Mouse (Mus musculus) kidney, postnatal 0 days (tissue): ENCODE results near the gene Gpr83. TPM values are rescaled to one million over a fixed set of nuclear protein-coding genes. Genes with fewer than 3 reads are reported as not detected.
A peak's percentile ranks its signal among the peaks of the same experiment; 100 is the strongest.

ENCODE experiments used
- ATAC-seq: fragments of 200-750 bp; cut with Nextera tagmentation; replicated peaks from 2 replicates; pipeline ENCODE4 v1.8.0; 2017; ENCODE audit warnings: low read depth, moderate number of reproducible peaks, moderate TSS enrichment, moderate library complexity; ENCODE audit not compliant: low FRiP score
- DNase-seq: peaks from one replicate; pipeline ENCODE4 v3.0.0-alpha.2; 2016; ENCODE audit warnings: low spot score
- H3K27ac ChIP-seq: fragments of 300-500 bp; sonication (generic); 2 replicates; pipeline ENCODE4 v1.5.1; 2014; ENCODE audit warnings: mild to moderate bottlenecking
- H3K27me3 ChIP-seq: fragments of 300-500 bp; sonication (generic); 2 replicates; pipeline ENCODE4 v1.6.1; 2014; ENCODE audit warnings: low read length, mixed read lengths; ENCODE audit not compliant: insufficient read depth
- H3K36me3 ChIP-seq: fragments of 300-500 bp; sonication (generic); 2 replicates; pipeline ENCODE4 v1.6.1; 2014; ENCODE audit warnings: low read length, mixed read lengths; ENCODE audit not compliant: insufficient read depth
- H3K4me1 ChIP-seq: fragments of 300-500 bp; sonication (generic); replicated peaks from 2 replicates; pipeline ENCODE4 v1.6.1; 2014; ENCODE audit warnings: antibody characterized with exemption, low read length, mixed read lengths; ENCODE audit not compliant: insufficient read depth
- H3K4me2 ChIP-seq: fragments of 300-500 bp; sonication (generic); 2 replicates; pipeline ENCODE4 v1.6.1; 2014; ENCODE audit warnings: mild to moderate bottlenecking, low read length, moderate library complexity, mixed read lengths
- H3K4me3 ChIP-seq: fragments of 300-500 bp; sonication (generic); replicated peaks from 2 replicates; pipeline ENCODE4 v1.5.1; 2014; ENCODE audit warnings: low read depth, low read length
- H3K9ac ChIP-seq: fragments of 300-500 bp; sonication (generic); 2 replicates; pipeline ENCODE4 v1.6.1; 2014; ENCODE audit warnings: low read depth, low read length
- H3K9me3 ChIP-seq: fragments of 300-500 bp; sonication (generic); replicated peaks from 2 replicates; pipeline ENCODE4 v1.6.1; 2016; ENCODE audit warnings: low read length, inconsistent platforms, mixed read lengths
- CTCF ChIP-seq: IDR thresholded peaks from 2 replicates; pipeline ENCODE4 v1.5.1; 2016; ENCODE audit warnings: antibody characterized with exemption, low read depth, mild to moderate bottlenecking, moderate library complexity
- WGBS: fragments of 180-500 bp; shearing (Covaris S2); extraction: QIAGEN DNeasy Blood & Tissue Kit; methylation state at CpG from one replicate; pipeline ENCODE4 v1.1.7; 2014; 5-methylcytosine and 5-hydroxymethylcytosine counted together
- polyA plus RNA-seq: library from polyadenylated mRNA; unstranded; fragments of >200 nt; fragmentation: Nextera tagmentation; extraction: Ambion mirVana; gene quantifications from 2 replicates; pipeline ENCODE4 v1.2.1, GENCODE M21; 2015

Gene Gpr83
- polyA plus RNA-seq, 1 experiment from 2014 or later: 0.59 TPM

GRCm38 (mm10) chr9:14888671-14889070 is 28.7 kb downstream of the Gpr83 start:
- DNase-seq: no peak
- Histone ChIP-seq H3K4me3 (no peak overlapping the region), H3K4me1 (no peaks in the 10 kb centered on the region), H3K27ac (no peak overlapping the region), H3K9me3 (no peaks in the 10 kb centered on the region), H3K9ac (no peak overlapping the region), H3K4me2 (no peak overlapping the region), H3K27me3 (no peaks in the 10 kb centered on the region), H3K36me3 (no peaks in the 10 kb centered on the region)
- TF ChIP-seq CTCF: no peak
- no peak for ATAC-seq
- WGBS: 45% methylated on average over 6 of the region's 6 CpGs

- ATAC-seq (no peak), DNase-seq (no peak)
- H3K27me3 ChIP-seq: no peaks in the 10 kb centered on the region
- TF ChIP-seq CTCF: no peak
- no peak overlapping the region for H3K27ac ChIP-seq
- H3K9ac ChIP-seq: no peak overlapping the region
- no peak overlapping the region for H3K4me3 ChIP-seq
- H3K9me3 ChIP-seq: no peaks in the 10 kb centered on the region
- H3K4me1 ChIP-seq: no peaks in the 10 kb centered on the region
- no peak overlapping the region for H3K4me2 ChIP-seq
- no peaks in the 10 kb centered on the region for H3K36me3 ChIP-seq
- 72% methylated on average over 3 of the region's 3 CpGs for WGBS
These were observed 30.7 kb downstream of the Gpr83 start for GRCm38 (mm10) chr9:14890699-14891098.

DNA sequence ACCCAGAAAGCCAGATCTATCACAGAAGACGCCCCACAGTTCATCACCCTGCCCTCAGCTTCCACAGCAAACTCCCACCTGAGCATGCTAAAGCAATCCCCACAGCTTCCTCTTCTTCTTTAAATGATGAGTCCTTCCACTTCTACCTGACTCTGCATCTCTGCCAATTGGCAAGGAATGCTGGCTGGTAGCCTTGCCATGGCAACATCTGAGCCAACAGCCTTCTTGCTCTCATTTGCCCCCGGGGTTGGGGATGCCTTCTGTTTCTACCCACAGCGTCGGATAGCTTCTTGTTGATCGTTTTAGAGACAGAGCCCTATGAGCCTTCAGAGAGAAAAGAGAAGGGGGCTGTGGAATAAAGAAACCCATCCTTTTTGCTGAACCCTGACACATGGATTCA is 31.9 kb downstream of the Gpr83 start:
- Histone ChIP-seq H3K4me2 (no peak overlapping the region), H3K27me3 (no peaks in the 10 kb centered on the region), H3K36me3 (no peaks in the 10 kb centered on the region), H3K27ac (no peak overlapping the region), H3K9ac (no peak overlapping the region), H3K9me3 (no peaks in the 10 kb centered on the region), H3K4me3 (no peak overlapping the region), H3K4me1 (no peaks in the 10 kb centered on the region)
- no peak for ATAC-seq
- no peak for TF ChIP-seq CTCF
- no peak for DNase-seq
- WGBS: 88% methylated on average over 5 of the region's 5 CpGs

- H3K9ac ChIP-seq: no peak overlapping the region
- no peak overlapping the region for H3K4me3 ChIP-seq
- no peak for ATAC-seq
- DNase-seq: no peak
- TF ChIP-seq CTCF: no peak
- no peak overlapping the region for H3K4me2 ChIP-seq
- H3K27me3 ChIP-seq: no peaks in the 10 kb centered on the region
- H3K36me3 ChIP-seq: no peaks in the 10 kb centered on the region
- 82% methylated on average over 9 of the region's 9 CpGs for WGBS
- no peaks in the 10 kb centered on the region for H3K9me3 ChIP-seq
- no peaks in the 10 kb centered on the region for H3K4me1 ChIP-seq
- H3K27ac ChIP-seq: no peak overlapping the region
These were observed 33.4 kb downstream of the Gpr83 start for GRCm38 (mm10) chr9:14893388-14893787.

DNA sequence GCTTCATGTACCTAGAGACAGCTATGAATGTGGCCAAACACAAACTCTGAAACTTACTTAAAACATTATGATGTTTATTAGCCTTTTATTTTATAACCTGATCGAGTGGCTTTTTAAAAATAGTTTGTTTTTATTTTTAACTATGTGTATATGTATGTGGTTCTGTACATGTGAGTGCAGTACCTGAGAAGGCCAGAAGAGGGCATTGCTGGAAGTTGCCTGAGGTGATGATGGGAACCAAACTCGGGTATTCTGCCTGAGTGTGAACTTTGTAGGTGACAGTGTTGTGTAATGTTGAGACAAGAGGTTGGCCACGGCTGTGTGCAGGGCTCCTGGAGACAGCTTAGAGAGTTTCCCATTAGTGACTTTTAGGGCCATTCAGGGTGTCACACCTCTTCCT is 34.6 kb downstream of the Gpr83 start:
- Histone ChIP-seq H3K9ac (no peak overlapping the region), H3K4me2 (no peak overlapping the region), H3K4me1 (no peaks in the 10 kb centered on the region), H3K27ac (no peak overlapping the region), H3K36me3 (no peaks in the 10 kb centered on the region), H3K9me3 (no peaks in the 10 kb centered on the region), H3K4me3 (no peak overlapping the region), H3K27me3 (no peaks in the 10 kb centered on the region)
- no peak for DNase-seq
- TF ChIP-seq CTCF: peak; percentile 37; the same call in 1 of the 2 replicates
- WGBS: 86% methylated on average over 3 of the region's 3 CpGs
- ATAC-seq: no peak

- Histone ChIP-seq H3K27me3 (no peaks in the 10 kb centered on the region), H3K4me3 (no peak overlapping the region), H3K9ac (no peak overlapping the region), H3K27ac (no peak overlapping the region), H3K4me1 (no peaks in the 10 kb centered on the region), H3K9me3 (no peaks in the 10 kb centered on the region), H3K4me2 (no peak overlapping the region), H3K36me3 (no peaks in the 10 kb centered on the region)
- WGBS: 27% methylated on average over 7 of the region's 7 CpGs
- TF ChIP-seq CTCF: no peak
- DNase-seq (peak; percentile 31), ATAC-seq (no peak)
These were observed 35.3 kb downstream of the Gpr83 start for GRCm38 (mm10) chr9:14895237-14895835.

DNA sequence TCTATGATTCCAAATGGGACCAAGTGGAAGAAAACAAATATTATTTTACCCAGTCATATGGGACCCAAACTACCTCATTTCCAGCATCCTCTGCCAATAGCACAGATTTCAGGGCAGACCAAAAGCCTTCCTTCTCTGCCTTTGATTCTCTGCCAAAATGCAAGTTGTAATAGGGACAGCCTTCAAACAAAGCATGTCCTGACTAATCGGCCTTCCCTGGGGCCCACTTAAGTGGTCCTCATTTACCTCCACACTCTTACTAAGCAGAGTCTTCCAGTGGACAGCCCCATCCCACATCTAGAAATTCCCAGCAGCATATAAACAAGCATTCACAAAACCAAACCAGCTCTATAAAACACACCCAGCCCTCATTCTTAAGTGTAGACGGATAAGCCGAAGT is 37.1 kb downstream of the Gpr83 start:
- no peaks in the 10 kb centered on the region for H3K36me3 ChIP-seq
- H3K27ac ChIP-seq: no peak overlapping the region
- no peaks in the 10 kb centered on the region for H3K27me3 ChIP-seq
- no peak for TF ChIP-seq CTCF
- no peak overlapping the region for H3K9ac ChIP-seq
- ATAC-seq (no peak), DNase-seq (no peak)
- no peaks in the 10 kb centered on the region for H3K4me1 ChIP-seq
- H3K4me2 ChIP-seq: no peak overlapping the region
- no peaks in the 10 kb centered on the region for H3K9me3 ChIP-seq
- 71% methylated on average over 3 of the region's 3 CpGs for WGBS
- H3K4me3 ChIP-seq: no peak overlapping the region
